ENCODE assay signal across 10 mouse cellular contexts in genomic region chr11:69119446-69120155, GRCm38 (mm10). TPM values are rescaled to one million over a fixed set of nuclear protein-coding genes. Genes with fewer than 3 reads are reported as not detected.
A peak's percentile ranks its signal among the peaks of the same experiment; 100 is the strongest.
DNase-seq lines count a peak whose midpoint lies in the region; ATAC-seq and TF ChIP-seq lines count a peak whose summit lies in the region.
"Had no signal": no experiment of that assay in that cellular context is flagged by ENCODE, and none has a peak within 500 bp of the region (broad histone marks: within the 10 kb centered on the region; RNA-seq: fewer than 3 reads in every experiment).

No protein-coding gene starts in this region.

- peaks cover 20% of the 10 kb centered on the region; the same call in 1 of the 2 replicates for H3K4me1 ChIP-seq in kidney, embryonic 14.5 days (ENCODE audit: control insufficient read depth, insufficient read depth, low read length)
- H3K4me1 ChIP-seq in kidney, adult 2 months (ENCODE audit: control insufficient read depth, insufficient read depth, low read length), result peaks cover 8% of the 10 kb centered on the region; the same call in 1 of the 2 replicates
- H3K4me1 ChIP-seq in embryonic facial prominence, embryonic 13.5 days, result peaks cover 35% of the 10 kb centered on the region
- H3K4me1 ChIP-seq in hindbrain, postnatal 0 days (ENCODE audit: insufficient read depth, low read length), result peaks cover 15% of the 10 kb centered on the region
- peaks cover 27% of the 10 kb centered on the region for H3K4me1 ChIP-seq in midbrain, embryonic 14.5 days (ENCODE audit: control insufficient read depth, insufficient read depth, low read length)

- no peaks in the 10 kb centered on the region for H3K36me3 ChIP-seq in kidney, embryonic 14.5 days (ENCODE audit: control insufficient read depth, insufficient read depth, low read length)
- H3K36me3 ChIP-seq in kidney, adult 2 months (ENCODE audit: control insufficient read depth, insufficient read depth, low read length), result no peaks in the 10 kb centered on the region
- H3K36me3 ChIP-seq in embryonic facial prominence, embryonic 13.5 days, result no peaks in the 10 kb centered on the region
- H3K36me3 ChIP-seq in hindbrain, postnatal 0 days (ENCODE audit: insufficient read depth, low read length), result no peaks in the 10 kb centered on the region
- H3K36me3 ChIP-seq in midbrain, embryonic 14.5 days (ENCODE audit: control insufficient read depth, insufficient read depth, low read length), result no peaks in the 10 kb centered on the region

- peak overlapping the region; percentile 80; the same call in 1 of the 2 replicates for H3K4me3 ChIP-seq in kidney, embryonic 14.5 days (ENCODE audit: low read length)
- no peak overlapping the region for H3K4me3 ChIP-seq in kidney, adult 2 months (ENCODE audit: insufficient read depth, low read depth, low read length)
- peak overlapping the region; percentile 85 for H3K4me3 ChIP-seq in embryonic facial prominence, embryonic 13.5 days
- H3K4me3 ChIP-seq in hindbrain, postnatal 0 days (ENCODE audit: low read length), result peak overlapping the region; percentile 77
- peak overlapping the region; percentile 67; the same call in 1 of the 2 replicates for H3K4me3 ChIP-seq in midbrain, embryonic 14.5 days (replicated peaks; ENCODE audit: low read depth, low read length)

- no peak overlapping the region for H3K9ac ChIP-seq in kidney, embryonic 14.5 days (ENCODE audit: low read depth, low read length)
- H3K9ac ChIP-seq in embryonic facial prominence, embryonic 13.5 days, result no peak overlapping the region
- H3K9ac ChIP-seq in hindbrain, postnatal 0 days (replicated peaks; ENCODE audit: low read length), result no peak overlapping the region; the same call in 1 of the 2 replicates
- no peak overlapping the region for H3K9ac ChIP-seq in midbrain, embryonic 14.5 days (replicated peaks; ENCODE audit: low read length)

- WGBS in kidney, embryonic 14.5 days, result 21% methylated on average over 14 of the region's 14 CpGs
- WGBS in kidney, adult 2 months, result 85% methylated on average over 14 of the region's 14 CpGs
- WGBS in embryonic facial prominence, embryonic 13.5 days, result 33% methylated on average over 14 of the region's 14 CpGs
- whole genome bisulfite sequencing in hindbrain, postnatal 0 days, result 34% methylated on average over 14 of the region's 14 CpGs
- WGBS in midbrain, embryonic 14.5 days, result 27% methylated on average over 14 of the region's 14 CpGs

- DNase-seq in kidney, adult 2 months, result no peak
- DNase-seq in hindbrain, postnatal 0 days (ENCODE audit: low spot score), result no peak
- DNase-seq in midbrain, embryonic 14.5 days, result no peak
- DNase-seq in layer of hippocampus, postnatal 10 days (ENCODE audit: low spot score in 2 of 2), result no peak
- no peak for DNase-seq in gastrocnemius, postnatal 10 days

- no peak for ATAC-seq in kidney, embryonic 14.5 days (ENCODE audit: low FRiP score, low TSS enrichment)
- ATAC-seq in embryonic facial prominence, embryonic 13.5 days (ENCODE audit: insufficient number of reproducible peaks, insufficient read depth, low FRiP score, low TSS enrichment, low read depth), result no peak
- no peak for ATAC-seq in hindbrain, postnatal 0 days
- ATAC-seq in midbrain, embryonic 14.5 days (ENCODE audit: low FRiP score, low TSS enrichment), result no peak
- ATAC-seq in megakaryocyte progenitor cell, adult 5-6 weeks (replicated peaks; ENCODE audit: poor library complexity), result no peak

- H3K27me3 ChIP-seq in kidney, embryonic 14.5 days (ENCODE audit: control insufficient read depth, insufficient read depth, low read length), result no peaks in the 10 kb centered on the region
- no peaks in the 10 kb centered on the region for H3K27me3 ChIP-seq in kidney, adult 2 months (replicated peaks; ENCODE audit: control insufficient read depth, insufficient read depth, low read length)
- peaks cover 22% of the 10 kb centered on the region; the same call in 1 of the 2 replicates for H3K27me3 ChIP-seq in embryonic facial prominence, embryonic 13.5 days
- H3K27me3 ChIP-seq in hindbrain, postnatal 0 days (ENCODE audit: insufficient read depth, low read length), result no peaks in the 10 kb centered on the region
- peaks cover 8% of the 10 kb centered on the region; the same call in 1 of the 2 replicates for H3K27me3 ChIP-seq in midbrain, embryonic 14.5 days (ENCODE audit: control insufficient read depth, insufficient read depth, low read length)

- H3K9me3 ChIP-seq in kidney, embryonic 14.5 days (ENCODE audit: control insufficient read depth, low read length), result no peaks in the 10 kb centered on the region
- no peaks in the 10 kb centered on the region for H3K9me3 ChIP-seq in embryonic facial prominence, embryonic 13.5 days
- H3K9me3 ChIP-seq in hindbrain, postnatal 0 days (ENCODE audit: low read length), result no peaks in the 10 kb centered on the region
- no peaks in the 10 kb centered on the region for H3K9me3 ChIP-seq in midbrain, embryonic 14.5 days (ENCODE audit: control insufficient read depth, low read length)

- H3K27ac ChIP-seq in kidney, embryonic 14.5 days (ENCODE audit: low read depth, low read length), result no peak overlapping the region
- H3K27ac ChIP-seq in kidney, adult 2 months (ENCODE audit: insufficient read depth, low read depth, low read length), result no peak overlapping the region
- no peak overlapping the region for H3K27ac ChIP-seq in embryonic facial prominence, embryonic 13.5 days
- no peak overlapping the region for H3K27ac ChIP-seq in hindbrain, postnatal 0 days
- H3K27ac ChIP-seq in midbrain, embryonic 14.5 days (replicated peaks; ENCODE audit: low read depth, low read length), result no peak overlapping the region

- TF ChIP-seq CTCF in kidney, adult 2 months (conservative IDR thresholded peaks at IDR 0.05; ENCODE audit: insufficient read depth, insufficient read length, low read depth, low read length), result no peak
- TF ChIP-seq CTCF in hindbrain, postnatal 0 days (IDR thresholded peaks at IDR 0.05; ENCODE audit: low read depth), result no peak

- no peak for TF ChIP-seq POLR2A in kidney, adult 2 months (IDR thresholded peaks at IDR 0.05; ENCODE audit: low read depth, low read length)

- H3K4me2 ChIP-seq in kidney, embryonic 14.5 days (replicated peaks; ENCODE audit: low read depth, low read length), result peak overlapping the region; percentile 95
- peak overlapping the region; percentile 97 for H3K4me2 ChIP-seq in embryonic facial prominence, embryonic 13.5 days
- H3K4me2 ChIP-seq in hindbrain, postnatal 0 days (ENCODE audit: low read depth, low read length), result peak overlapping the region; percentile 97
- peak overlapping the region; percentile 82 for H3K4me2 ChIP-seq in midbrain, embryonic 14.5 days (ENCODE audit: low read length)

RNA-seq across cellular contexts. Expression of gene Hes7, which starts 0.6 kb away (rescaled TPM):
- 0.23 and 0.41 TPM in 2 replicates for polyA plus RNA-seq in kidney, embryonic 14.5 days (2014; fragmentation: Nextera tagmentation; extraction: Ambion mirVana)
- polyA plus RNA-seq in kidney, adult 2 months (2012; rRNA removed), result 0.18 and 0.19 TPM in 2 replicates
- polyA plus RNA-seq in embryonic facial prominence, embryonic 13.5 days (2015; fragmentation: Nextera tagmentation; extraction: Ambion mirVana), result 0.44 and 0.47 TPM in 2 replicates
- 1.4 and 2.5 TPM in 2 replicates for total RNA-seq in hindbrain, postnatal 0 days (2014; rRNA removed)
- polyA plus RNA-seq in hindbrain, postnatal 0 days (2015; fragmentation: Nextera tagmentation; extraction: Ambion mirVana), result 1.3 and 1.9 TPM in 2 replicates
- 0.26 and 0.78 TPM in 2 replicates for polyA plus RNA-seq in midbrain, embryonic 14.5 days (2014; fragmentation: Nextera tagmentation; extraction: Ambion mirVana)
- total RNA-seq in megakaryocyte progenitor cell, adult 5-6 weeks (2015), result not detected in 2 replicates
- not detected in 2 replicates for total RNA-seq in megakaryocyte progenitor cell, adult 5-6 weeks (2017)
- under 1 TPM; 0.54 to 0.96 TPM for total RNA-seq in layer of hippocampus, postnatal 10 days (2021)
- total RNA-seq in gastrocnemius, postnatal 10 days (2021), result not detected
- total RNA-seq: ES-E14; gastrocnemius, postnatal 25 days had no signal

RNA-seq across cellular contexts. Expression of gene 9130213A22Rik, which starts 2.8 kb away (rescaled TPM):
- 0.11 and 0.43 TPM in 2 replicates for polyA plus RNA-seq in kidney, embryonic 14.5 days (2014; fragmentation: Nextera tagmentation; extraction: Ambion mirVana)
- polyA plus RNA-seq in kidney, adult 2 months (2012; rRNA removed), result 0.74 and 0.79 TPM in 2 replicates
- 0.13 and 0.17 TPM in 2 replicates for polyA plus RNA-seq in embryonic facial prominence, embryonic 13.5 days (2015; fragmentation: Nextera tagmentation; extraction: Ambion mirVana)
- 1.2 and 1.4 TPM in 2 replicates for total RNA-seq in hindbrain, postnatal 0 days (2014; rRNA removed)
- 1.0 and 1.2 TPM in 2 replicates for polyA plus RNA-seq in hindbrain, postnatal 0 days (2015; fragmentation: Nextera tagmentation; extraction: Ambion mirVana)
- 0.22 and 0.23 TPM in 2 replicates for polyA plus RNA-seq in midbrain, embryonic 14.5 days (2014; fragmentation: Nextera tagmentation; extraction: Ambion mirVana)
- not detected in 2 replicates for total RNA-seq in megakaryocyte progenitor cell, adult 5-6 weeks (2015)
- total RNA-seq in megakaryocyte progenitor cell, adult 5-6 weeks (2017), result not detected in 2 replicates
- under 1 TPM; 0.59 to 0.89 TPM for total RNA-seq in layer of hippocampus, postnatal 10 days (2021)
- under 1 TPM; 0.27 to 0.49 TPM for total RNA-seq in gastrocnemius, postnatal 10 days (2021)
- total RNA-seq: ES-E14 had no signal

RNA-seq across cellular contexts. Expression of gene Aloxe3, which starts 6.1 kb away (rescaled TPM):
- polyA plus RNA-seq in kidney, embryonic 14.5 days (2014; fragmentation: Nextera tagmentation; extraction: Ambion mirVana), result 0.54 and 1.1 TPM in 2 replicates
- 0.39 and 0.48 TPM in 2 replicates for polyA plus RNA-seq in kidney, adult 2 months (2012; rRNA removed)
- 1.1 TPM in 2 replicates for polyA plus RNA-seq in embryonic facial prominence, embryonic 13.5 days (2015; fragmentation: Nextera tagmentation; extraction: Ambion mirVana)
- 12.5 and 14.2 TPM in 2 replicates for total RNA-seq in hindbrain, postnatal 0 days (2014; rRNA removed)
- polyA plus RNA-seq in hindbrain, postnatal 0 days (2015; fragmentation: Nextera tagmentation; extraction: Ambion mirVana), result 13.0 and 13.5 TPM in 2 replicates
- 2.8 and 3.2 TPM in 2 replicates for polyA plus RNA-seq in midbrain, embryonic 14.5 days (2014; fragmentation: Nextera tagmentation; extraction: Ambion mirVana)
- not detected in 2 replicates for total RNA-seq in megakaryocyte progenitor cell, adult 5-6 weeks (2015)
- total RNA-seq in megakaryocyte progenitor cell, adult 5-6 weeks (2017), result not detected in 2 replicates
- total RNA-seq in layer of hippocampus, postnatal 10 days (2021), result 1 to 10 TPM; 5.8 to 6.6 TPM
- total RNA-seq in gastrocnemius, postnatal 10 days (2021), result under 1 TPM in 1 of 2 experiments, not detected in 1; 0.27 TPM
- total RNA-seq: gastrocnemius, postnatal 25 days had no signal

RNA-seq across cellular contexts. Expression of gene Per1, which starts 24.6 kb away (rescaled TPM):
- polyA plus RNA-seq in kidney, embryonic 14.5 days (2014; fragmentation: Nextera tagmentation; extraction: Ambion mirVana), result 6.1 and 8.9 TPM in 2 replicates
- polyA plus RNA-seq in kidney, adult 2 months (2012; rRNA removed), result 13.5 and 14.7 TPM in 2 replicates
- 11.1 and 11.5 TPM in 2 replicates for polyA plus RNA-seq in embryonic facial prominence, embryonic 13.5 days (2015; fragmentation: Nextera tagmentation; extraction: Ambion mirVana)
- total RNA-seq in hindbrain, postnatal 0 days (2014; rRNA removed), result 24.4 and 27.1 TPM in 2 replicates
- 11.9 and 15.9 TPM in 2 replicates for polyA plus RNA-seq in hindbrain, postnatal 0 days (2015; fragmentation: Nextera tagmentation; extraction: Ambion mirVana)
- polyA plus RNA-seq in midbrain, embryonic 14.5 days (2014; fragmentation: Nextera tagmentation; extraction: Ambion mirVana), result 9.3 and 13.1 TPM in 2 replicates
- 8.3 and 8.8 TPM in 2 replicates for total RNA-seq in megakaryocyte progenitor cell, adult 5-6 weeks (2015)
- 4.0 and 4.8 TPM in 2 replicates for total RNA-seq in megakaryocyte progenitor cell, adult 5-6 weeks (2017)
- total RNA-seq in layer of hippocampus, postnatal 10 days (2021), result 10 to 100 TPM; 54.4 to 67.2 TPM
- total RNA-seq in gastrocnemius, postnatal 10 days (2021), result 10 to 100 TPM; 17.5 to 78.6 TPM

RNA-seq across cellular contexts. Expression of gene Vamp2, which starts 31.3 kb away (rescaled TPM):
- polyA plus RNA-seq in kidney, embryonic 14.5 days (2014; fragmentation: Nextera tagmentation; extraction: Ambion mirVana), result 57.5 and 86.5 TPM in 2 replicates
- polyA plus RNA-seq in kidney, adult 2 months (2012; rRNA removed), result 102 and 106 TPM in 2 replicates
- polyA plus RNA-seq in embryonic facial prominence, embryonic 13.5 days (2015; fragmentation: Nextera tagmentation; extraction: Ambion mirVana), result 91.5 and 101 TPM in 2 replicates
- total RNA-seq in hindbrain, postnatal 0 days (2014; rRNA removed), result 146 and 148 TPM in 2 replicates
- polyA plus RNA-seq in hindbrain, postnatal 0 days (2015; fragmentation: Nextera tagmentation; extraction: Ambion mirVana), result 417 and 489 TPM in 2 replicates
- 258 and 260 TPM in 2 replicates for polyA plus RNA-seq in midbrain, embryonic 14.5 days (2014; fragmentation: Nextera tagmentation; extraction: Ambion mirVana)
- total RNA-seq in megakaryocyte progenitor cell, adult 5-6 weeks (2015), result 36.6 and 41.2 TPM in 2 replicates
- 8.2 and 12.8 TPM in 2 replicates for total RNA-seq in megakaryocyte progenitor cell, adult 5-6 weeks (2017)
- total RNA-seq in layer of hippocampus, postnatal 10 days (2021), result 1,000 to 10,000 TPM in 1 of 2 experiments, 100 to 1,000 TPM in 1; 909 to 1,029 TPM
- 10 to 100 TPM; 52.4 to 55.8 TPM for total RNA-seq in gastrocnemius, postnatal 10 days (2021)
